Mouse (Mus musculus): ENCODE results near the gene Hecw2.

Hecw2 gene

GRCm38 (mm10) chr1:53894299-53894698 is 300.7 kb downstream of the Hecw2 start:
- no peak for DNase-seq (ENCODE audit: low spot score in 2 of 2)

- DNase-seq (ENCODE audit: low spot score in 2 of 2) = no peak
These were observed 304.6 kb downstream of the Hecw2 start for GRCm38 (mm10) chr1:53890380-53890779.

- no peak for DNase-seq (ENCODE audit: low spot score in 2 of 2)
These were observed 305.2 kb downstream of the Hecw2 start for GRCm38 (mm10) chr1:53889806-53890205.

- DNase-seq (ENCODE audit: low spot score in 2 of 2) = no peak
These were observed 312.5 kb downstream of the Hecw2 start for GRCm38 (mm10) chr1:53882480-53882879.

- no peak for DNase-seq (ENCODE audit: low spot score in 2 of 2)
These were observed 319.0 kb downstream of the Hecw2 start for GRCm38 (mm10) chr1:53875919-53876318.

- DNase-seq (ENCODE audit: low spot score in 2 of 2) = no peak
These were observed 327.7 kb downstream of the Hecw2 start for GRCm38 (mm10) chr1:53867316-53867715.

GRCm38 (mm10) chr1:53866374-53866902 is 328.5 kb downstream of the Hecw2 start:
- DNase-seq (ENCODE audit: low spot score in 2 of 2) = no peak

- no peak for DNase-seq (ENCODE audit: low spot score in 2 of 2)
These were observed 330.9 kb downstream of the Hecw2 start for GRCm38 (mm10) chr1:53864046-53864445.

- DNase-seq (ENCODE audit: low spot score in 2 of 2) = no peak
These were observed 334.4 kb downstream of the Hecw2 start for GRCm38 (mm10) chr1:53860611-53861010.

GRCm38 (mm10) chr1:53859175-53859574 is 335.8 kb downstream of the Hecw2 start:
- no peak for DNase-seq (ENCODE audit: low spot score in 2 of 2)

GRCm38 (mm10) chr1:53856501-53857103 is 338.4 kb downstream of the Hecw2 start:
- DNase-seq (ENCODE audit: low spot score in 2 of 2) = no peak

- no peak for DNase-seq (ENCODE audit: low spot score in 2 of 2)
These were observed 339.2 kb downstream of the Hecw2 start for GRCm38 (mm10) chr1:53855732-53856131.

GRCm38 (mm10) chr1:53852086-53852610 is 342.8 kb downstream of the Hecw2 start:
- no peak for DNase-seq (ENCODE audit: low spot score in 2 of 2)

- no peak for DNase-seq (ENCODE audit: low spot score in 2 of 2)
These were observed 343.6 kb downstream of the Hecw2 start for GRCm38 (mm10) chr1:53851334-53851733.

GRCm38 (mm10) chr1:53850891-53851290 is 344.1 kb downstream of the Hecw2 start:
- DNase-seq (ENCODE audit: low spot score in 2 of 2) = no peak

GRCm38 (mm10) chr1:53846665-53847237 is 348.2 kb downstream of the Hecw2 start:
- no peak for DNase-seq (ENCODE audit: low spot score in 2 of 2)

GRCm38 (mm10) chr1:53845854-53846253 is 349.1 kb downstream of the Hecw2 start:
- DNase-seq (ENCODE audit: low spot score in 2 of 2) = no peak

GRCm38 (mm10) chr1:53844914-53845612 is 349.9 kb downstream of the Hecw2 start:
- DNase-seq (ENCODE audit: low spot score in 2 of 2) = no peak

GRCm38 (mm10) chr1:53844122-53844913 is 350.6 kb downstream of the Hecw2 start:
- no peak for DNase-seq (ENCODE audit: low spot score in 2 of 2)

GRCm38 (mm10) chr1:53843051-53843450 is 351.9 kb downstream of the Hecw2 start:
- no peak for DNase-seq (ENCODE audit: low spot score in 2 of 2)

GRCm38 (mm10) chr1:53841080-53841479 is 353.9 kb downstream of the Hecw2 start:
- DNase-seq (ENCODE audit: low spot score in 2 of 2) = no peak

- no peak for DNase-seq (ENCODE audit: low spot score in 2 of 2)
These were observed 355.6 kb downstream of the Hecw2 start for GRCm38 (mm10) chr1:53839392-53839791.

Measured in frontal cortex, postnatal 25 days (tissue).